Mouse (Mus musculus) heart, adult 2 months (tissue): Measurements from ENCODE around the gene Rpl18a. TPM values are rescaled to one million over a fixed set of nuclear protein-coding genes. Genes with fewer than 3 reads are reported as not detected.

Experiments used
- DNase-seq, 2 experiments: peaks; one replicate each; pipeline ENCODE4 v3.0.0; 2021
- H3K27ac ChIP-seq: fragments of 200-600 bp; 2 replicates; pipeline ENCODE4 v1.8.1; 2022
- H3K27me3 ChIP-seq: fragments of 200-500 bp; 2 replicates; pipeline ENCODE4 v1.6.1; 2012; ENCODE audit warnings: mild to moderate bottlenecking, low read length, inconsistent platforms, mixed read lengths; ENCODE audit not compliant: control insufficient read depth, insufficient read depth
- H3K36me3 ChIP-seq: fragments of 200-500 bp; 2 replicates; pipeline ENCODE4 v1.6.1; 2012; ENCODE audit warnings: low read length, inconsistent platforms; ENCODE audit not compliant: control insufficient read depth, insufficient read depth
- H3K4me1 ChIP-seq: fragments of 200-500 bp; 2 replicates; pipeline ENCODE4 v1.6.1; 2011; ENCODE audit warnings: low read length; ENCODE audit not compliant: control insufficient read depth, insufficient read depth
- H3K4me3 ChIP-seq: fragments of 200-600 bp; 2 replicates; pipeline ENCODE4 v1.8.1; 2022
- H3K79me2 ChIP-seq: fragments of 200-500 bp; replicated peaks from 2 replicates; pipeline ENCODE4 v1.6.1; 2012; ENCODE audit warnings: mild to moderate bottlenecking, inconsistent platforms, low read length, moderate library complexity, mixed read lengths; ENCODE audit not compliant: control insufficient read depth, insufficient read depth
- H3K9ac ChIP-seq: fragments of 200-500 bp; 2 replicates; pipeline ENCODE4 v1.6.1; 2012; ENCODE audit warnings: low read depth, mild to moderate bottlenecking, control low read depth, inconsistent platforms, low read length, mixed read lengths
- CTCF ChIP-seq: fragments of 200-600 bp; IDR thresholded peaks from 2 replicates; pipeline ENCODE4 v1.8.1; 2022; ENCODE audit warnings: antibody characterized with exemption, mild to moderate bottlenecking, moderate library complexity
- EP300 ChIP-seq: fragments of 200-500 bp; IDR thresholded peaks from 2 replicates; pipeline ENCODE4 v1.6.1; 2011; ENCODE audit warnings: low read depth, low read length, control low read depth; ENCODE audit not compliant: insufficient read depth
- POLR2A ChIP-seq: fragments of 200-500 bp; IDR thresholded peaks from 2 replicates; pipeline ENCODE4 v1.6.1; 2011; ENCODE audit warnings: mild to moderate bottlenecking, low read depth, low read length, control low read depth; ENCODE audit not compliant: insufficient read depth
- WGBS: fragments of 180-500 bp; shearing (Covaris S2); methylation state at CpG from one replicate; pipeline ENCODE4 v1.1.7; 2018; 5-methylcytosine and 5-hydroxymethylcytosine counted together
- intact Hi-C: fragments of 180-260 bp; cut with DNase I; formaldehyde crosslinking; loops from one replicate; pipeline ENCODE4 v1.15.1; 2025
- polyA plus RNA-seq: library from polyadenylated mRNA; depleted of rRNA; stranded (reverse); fragments of >200 nt; gene quantifications from 2 replicates; pipeline ENCODE4 v1.2.3, GENCODE M21; 2012
- total RNA-seq, 2 experiments: library from RNA; stranded (reverse); gene quantifications; 2 replicates each; pipeline ENCODE4 v1.2.3; 2021

The Rpl18a gene
- total and polyA plus RNA-seq, 3 experiments, result 909 to 2,387 (median 1,075) TPM

- H3K27ac ChIP-seq, result no peak overlapping the region
- H3K4me3 ChIP-seq, result peak overlapping the region; percentile 35
- intact Hi-C loops, result no loop called here
Measured at GRCm38 (mm10) chr8:70863956-70864711, 33.1 kb downstream of the Rpl18a start.

DNA sequence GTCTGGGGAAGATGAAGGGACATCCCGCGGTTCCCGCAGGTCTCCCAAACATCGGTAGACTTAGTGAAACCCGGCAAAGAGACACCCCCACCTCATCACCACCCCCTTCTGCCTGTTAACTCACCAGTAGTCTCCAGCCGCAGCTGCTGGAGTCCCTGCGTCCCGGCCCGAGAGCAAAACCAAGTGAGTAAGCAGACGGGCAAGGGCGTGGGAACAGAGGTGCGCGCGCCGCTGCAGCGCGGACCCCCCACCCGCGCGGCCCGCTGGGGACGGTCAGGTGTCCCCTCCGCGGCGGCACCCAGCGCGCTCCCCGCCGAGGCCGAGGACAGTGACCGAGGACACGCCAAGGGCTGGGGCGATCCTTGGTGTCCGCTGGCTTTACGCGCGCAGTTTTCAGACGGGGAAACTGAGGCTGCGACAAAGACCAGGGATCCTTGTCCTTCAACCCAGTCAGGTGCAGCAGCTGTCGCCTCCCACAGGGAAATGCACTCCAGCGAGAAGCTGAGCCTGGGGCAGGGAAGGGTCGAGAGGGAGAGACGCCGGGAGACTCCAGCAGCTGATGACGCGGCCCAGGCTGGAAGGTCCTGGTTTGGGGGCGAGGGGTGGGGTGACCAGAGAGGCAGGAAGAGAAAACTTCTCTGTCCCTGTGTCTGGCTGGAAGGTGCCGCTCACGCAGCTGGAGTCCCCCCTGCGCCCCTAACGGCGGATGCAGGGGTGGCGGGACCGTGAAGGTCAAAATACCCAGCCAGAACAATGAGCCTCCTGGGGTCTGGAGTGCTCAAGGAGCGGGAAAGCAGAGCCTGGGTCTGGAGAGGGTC, 34.2 kb downstream of the Rpl18a start, which contains the start of gene Kcnn1:
Gene Kcnn1, minus strand, starts transcription at position 435 of the 818 bp plus-strand sequence.
- H3K27me3 ChIP-seq, result peaks cover 9% of the 10 kb centered on the region
- peak within 1 kb of the TSS; percentile 71 for H3K9ac ChIP-seq
- DNase-seq, result no peak
- peak; percentile 40 for TF ChIP-seq CTCF
- no peak for TF ChIP-seq EP300
- H3K4me1 ChIP-seq, result peaks cover 8% of the 10 kb centered on the region
- no peak within 1 kb of the TSS for H3K27ac ChIP-seq
- WGBS, result under 1% methylated on average over 55 of the region's 55 CpGs
- no peaks in the 10 kb centered on the region for H3K79me2 ChIP-seq
- H3K4me3 ChIP-seq, result peak within 1 kb of the TSS; percentile 35
- intact Hi-C loops, result no loop called here
- no peaks in the 10 kb centered on the region for H3K36me3 ChIP-seq

More at GRCm38 (mm10) chr8:70863956-70864711, 33.1 kb downstream of the Rpl18a start:
- H3K27me3 ChIP-seq, result peaks cover 9% of the 10 kb centered on the region
- H3K79me2 ChIP-seq, result no peaks in the 10 kb centered on the region
- peak overlapping the region; percentile 26; the same call in 1 of the 2 replicates for H3K9ac ChIP-seq
- no peaks in the 10 kb centered on the region for H3K36me3 ChIP-seq
- H3K4me1 ChIP-seq, result peaks cover 8% of the 10 kb centered on the region
- 4% methylated on average over 46 of the region's 46 CpGs for whole genome bisulfite sequencing
- DNase-seq, result peak; percentile 61 to 68
- TF ChIP-seq EP300 (no peak), CTCF (no peak), POLR2A (no peak)

DNA sequence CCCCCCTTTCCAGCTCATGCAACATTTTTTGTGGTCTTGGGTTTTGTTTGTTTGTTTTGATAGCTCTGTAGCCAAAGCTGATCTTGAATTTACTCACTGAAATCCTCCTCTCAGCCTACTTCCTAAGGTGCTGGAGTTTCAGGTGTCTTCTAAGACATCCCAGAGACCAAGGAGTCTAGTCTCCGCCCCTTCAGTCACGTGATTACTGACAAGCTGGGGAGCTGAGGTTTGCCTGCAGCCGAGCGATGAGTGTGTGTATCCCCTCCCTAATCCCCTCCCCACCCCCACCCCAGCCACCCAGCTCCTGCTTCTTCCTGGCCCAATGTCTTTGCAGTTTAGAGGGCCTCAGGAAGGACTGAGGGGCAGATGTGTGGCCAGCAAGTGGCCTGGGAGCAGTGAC, 39.7 kb downstream of the Rpl18a start:
- 46% methylated on average over 4 of the region's 4 CpGs for WGBS
- H3K4me1 ChIP-seq, result peaks cover 2% of the 10 kb centered on the region; the same call in 1 of the 2 replicates
- H3K27me3 ChIP-seq, result peaks cover under 1% of the 10 kb centered on the region
- no peak overlapping the region for H3K9ac ChIP-seq
- H3K27ac ChIP-seq, result no peak overlapping the region
- TF ChIP-seq EP300 (no peak), POLR2A (no peak), CTCF (no peak)
- no peak for DNase-seq
- no peaks in the 10 kb centered on the region for H3K79me2 ChIP-seq
- H3K4me3 ChIP-seq, result no peak overlapping the region
- intact Hi-C loops, result no loop called here
- no peaks in the 10 kb centered on the region for H3K36me3 ChIP-seq

- Histone ChIP-seq H3K27me3 (no peaks in the 10 kb centered on the region), H3K4me3 (peak overlapping the region; percentile 45)
Measured at GRCm38 (mm10) chr8:70856541-70857197, 40.5 kb downstream of the Rpl18a start.

GRCm38 (mm10) chr8:70856028-70856427, 41.2 kb downstream of the Rpl18a start:
- no peak overlapping the region for H3K4me3 ChIP-seq
- H3K4me1 ChIP-seq, result peaks cover 2% of the 10 kb centered on the region; the same call in 1 of the 2 replicates
- TF ChIP-seq EP300 (no peak), POLR2A (no peak), CTCF (no peak)
- DNase-seq, result no peak
- H3K9ac ChIP-seq, result no peak overlapping the region
- no peaks in the 10 kb centered on the region for H3K36me3 ChIP-seq
- WGBS, result 54% methylated on average over 5 of the region's 5 CpGs
- H3K27me3 ChIP-seq, result no peaks in the 10 kb centered on the region
- H3K27ac ChIP-seq, result no peak overlapping the region
- no peaks in the 10 kb centered on the region for H3K79me2 ChIP-seq
- intact Hi-C loops, result no loop called here

More at GRCm38 (mm10) chr8:70856541-70857197, 40.5 kb downstream of the Rpl18a start:
- no peaks in the 10 kb centered on the region for H3K36me3 ChIP-seq
- H3K4me1 ChIP-seq, result peaks cover 2% of the 10 kb centered on the region; the same call in 1 of the 2 replicates
- DNase-seq, result peak; percentile 78 to 81
- no peaks in the 10 kb centered on the region for H3K79me2 ChIP-seq
- H3K9ac ChIP-seq, result peak overlapping the region; percentile 79
- WGBS, result 8% methylated on average over 33 of the region's 33 CpGs
- no peak for TF ChIP-seq CTCF
- no peak for TF ChIP-seq EP300
- TF ChIP-seq POLR2A, result peak; percentile 7; the same call in 1 of the 2 replicates
- intact Hi-C loops, result no loop called here
- H3K27ac ChIP-seq, result no peak overlapping the region; the same call in 1 of the 2 replicates

- 73% methylated on average over 2 of the region's 2 CpGs for WGBS
- intact Hi-C loops, result no loop called here
Measured at GRCm38 (mm10) chr8:70853863-70854262, 43.3 kb downstream of the Rpl18a start.

More at GRCm38 (mm10) chr8:70853863-70854262, 43.3 kb downstream of the Rpl18a start:
- Histone ChIP-seq H3K27ac (no peak overlapping the region), H3K27me3 (no peaks in the 10 kb centered on the region), H3K4me1 (peaks cover 2% of the 10 kb centered on the region; the same call in 1 of the 2 replicates), H3K4me3 (no peak overlapping the region), H3K36me3 (no peaks in the 10 kb centered on the region), H3K79me2 (no peaks in the 10 kb centered on the region), H3K9ac (no peak overlapping the region)
- no peak for DNase-seq
- TF ChIP-seq POLR2A, result no peak
- no peak for TF ChIP-seq CTCF
- TF ChIP-seq EP300, result no peak
